Mouse (Mus musculus): ENCODE data around the gene Gm20747.
"Not testable (repeated sequence)": the region's sequence is repeated elsewhere in the genome, so short reads cannot be mapped to it uniquely, and the experiment has no call there.

The Gm20747 gene

GRCm38 (mm10) chrY:53418191-53418590, at the start of gene Gm20747:
Gene Gm20747 (minus strand): TSS chrY:53418291.
- not testable (repeated sequence) for DNase-seq (ENCODE audit: low read depth)
